In the genomic region with DNA sequence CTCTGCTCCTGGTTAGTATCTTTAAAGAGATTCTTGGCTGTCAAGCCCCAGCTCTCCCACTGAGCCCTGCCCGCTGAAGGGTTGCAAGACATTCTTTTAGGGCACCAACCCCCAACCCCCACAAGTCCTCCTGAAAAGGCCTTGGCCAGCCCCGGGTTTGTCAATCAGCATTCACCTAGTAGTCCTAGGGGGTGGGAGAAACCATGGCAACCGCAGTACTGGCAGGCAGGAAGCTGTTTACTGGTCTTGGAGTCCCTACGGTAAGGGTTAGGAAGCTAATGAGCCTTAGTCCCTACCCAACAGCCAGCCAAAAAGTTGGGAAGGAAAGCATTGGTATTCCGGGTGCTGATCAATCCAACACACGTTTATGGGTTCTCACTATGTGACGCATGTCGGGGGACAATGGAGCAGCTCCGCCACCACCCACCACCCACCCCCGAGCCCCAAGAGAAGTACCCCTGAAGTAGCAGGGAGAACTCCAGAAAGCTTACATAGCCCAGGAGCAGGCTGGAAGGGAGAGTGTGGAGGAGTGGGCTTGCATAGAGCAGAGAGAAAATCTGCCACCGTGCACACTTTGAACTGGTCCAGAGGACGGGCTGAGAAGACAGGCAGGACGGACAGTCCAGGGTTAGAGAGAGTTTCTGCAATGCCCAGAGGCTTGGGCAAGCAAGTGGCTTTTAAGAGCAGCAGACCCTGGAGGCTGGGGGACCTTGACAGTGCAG, we compare ENCODE assay signal across 9 mouse cellular contexts. TPM values are rescaled to one million over a fixed set of nuclear protein-coding genes. Genes with fewer than 3 reads are reported as not detected.
DNase-seq lines count a peak whose midpoint lies in the region; ATAC-seq lines count a peak whose summit lies in the region.
"Had no signal": no experiment of that assay in that cellular context is flagged by ENCODE, and none has a peak within 500 bp of the region (broad histone marks: within the 10 kb centered on the region; RNA-seq: fewer than 3 reads in every experiment).

A gene (minus strand): TSS at position 61 of the 722 bp plus-strand sequence.

- H3K4me2 ChIP-seq in kidney, embryonic 14.5 days (replicated peaks; ENCODE audit: low read depth, low read length), result no peak within 1 kb of the TSS
- H3K4me2 ChIP-seq in intestine, embryonic 15.5 days (replicated peaks), result no peak within 1 kb of the TSS

- peak; percentile 55; the same call in 1 of the 2 replicates for ATAC-seq in kidney, embryonic 14.5 days (ENCODE audit: low FRiP score, low TSS enrichment)
- ATAC-seq in intestine, embryonic 15.5 days, result no peak
- no peak for ATAC-seq in erythroid progenitor cell, adult 5-6 weeks (replicated peaks; ENCODE audit: low FRiP score, poor library complexity, severe bottlenecking)

- no peak within 1 kb of the TSS for H3K27ac ChIP-seq in kidney, embryonic 14.5 days (ENCODE audit: low read depth, low read length)
- H3K27ac ChIP-seq in hindbrain, embryonic 10.5 days, result peak within 1 kb of the TSS; percentile 50
- H3K27ac ChIP-seq in limb, embryonic 10.5 days, result peak within 1 kb of the TSS; percentile 82
- H3K27ac ChIP-seq in intestine, embryonic 15.5 days, result no peak within 1 kb of the TSS

- no peaks in the 10 kb centered on the region for H3K27me3 ChIP-seq in kidney, embryonic 14.5 days (ENCODE audit: control insufficient read depth, insufficient read depth, low read length)
- H3K27me3 ChIP-seq in hindbrain, embryonic 10.5 days (ENCODE audit: insufficient read depth, poor library complexity, severe bottlenecking), result peaks cover 11% of the 10 kb centered on the region
- H3K27me3 ChIP-seq in limb, embryonic 10.5 days (ENCODE audit: low read depth, poor library complexity, severe bottlenecking), result peaks cover 3% of the 10 kb centered on the region; the same call in 1 of the 2 replicates
- no peaks in the 10 kb centered on the region for H3K27me3 ChIP-seq in intestine, embryonic 15.5 days (replicated peaks)

- DNase-seq in kidney, postnatal 14 days, result no peak
- DNase-seq in hindbrain, embryonic 10.5 days (ENCODE audit: low spot score), result peak; percentile 70
- DNase-seq in limb, embryonic 10.5 days (ENCODE audit: low spot score), result peak; percentile 66
- peak; percentile 27 to 44 for DNase-seq in right cerebral cortex, adult 2 months (ENCODE audit: low spot score in 2 of 2)
- DNase-seq in ovary, adult 18-20 months (ENCODE audit: low spot score), result no peak

- H3K4me1 ChIP-seq in kidney, embryonic 14.5 days (ENCODE audit: control insufficient read depth, insufficient read depth, low read length), result no peaks in the 10 kb centered on the region
- H3K4me1 ChIP-seq in hindbrain, embryonic 10.5 days (replicated peaks), result peaks cover 29% of the 10 kb centered on the region
- H3K4me1 ChIP-seq in limb, embryonic 10.5 days, result peaks cover 25% of the 10 kb centered on the region
- H3K4me1 ChIP-seq in intestine, embryonic 15.5 days (replicated peaks), result no peaks in the 10 kb centered on the region

- H3K4me3 ChIP-seq in kidney, embryonic 14.5 days (ENCODE audit: low read length), result no peak within 1 kb of the TSS
- peak within 1 kb of the TSS; percentile 36 for H3K4me3 ChIP-seq in hindbrain, embryonic 10.5 days
- H3K4me3 ChIP-seq in limb, embryonic 10.5 days, result peak within 1 kb of the TSS; percentile 31
- no peak within 1 kb of the TSS for H3K4me3 ChIP-seq in intestine, embryonic 15.5 days (replicated peaks)

- WGBS in kidney, embryonic 14.5 days, result 15% methylated on average over 13 of the region's 13 CpGs
- 10% methylated on average over 13 of the region's 13 CpGs for WGBS in hindbrain, embryonic 10.5 days
- 23% methylated on average over 13 of the region's 13 CpGs for WGBS in limb, embryonic 10.5 days
- WGBS in intestine, embryonic 15.5 days, result 31% methylated on average over 13 of the region's 13 CpGs

- no peak within 1 kb of the TSS for H3K9ac ChIP-seq in kidney, embryonic 14.5 days (ENCODE audit: low read depth, low read length)
- no peak within 1 kb of the TSS for H3K9ac ChIP-seq in intestine, embryonic 15.5 days

- H3K36me3 ChIP-seq in kidney, embryonic 14.5 days (ENCODE audit: control insufficient read depth, insufficient read depth, low read length), result no peaks in the 10 kb centered on the region
- H3K36me3 ChIP-seq in hindbrain, embryonic 10.5 days, result no peaks in the 10 kb centered on the region
- H3K36me3 ChIP-seq in limb, embryonic 10.5 days, result no peaks in the 10 kb centered on the region
- no peaks in the 10 kb centered on the region for H3K36me3 ChIP-seq in intestine, embryonic 15.5 days

- H3K9me3 ChIP-seq in kidney, embryonic 14.5 days (ENCODE audit: control insufficient read depth, low read length), result no peaks in the 10 kb centered on the region
- no peaks in the 10 kb centered on the region for H3K9me3 ChIP-seq in hindbrain, embryonic 10.5 days
- H3K9me3 ChIP-seq in limb, embryonic 10.5 days (replicated peaks), result no peaks in the 10 kb centered on the region
- no peaks in the 10 kb centered on the region for H3K9me3 ChIP-seq in intestine, embryonic 15.5 days

RNA-seq across cellular contexts. Expression of the gene that starts here (rescaled TPM):
- polyA plus RNA-seq in kidney, embryonic 14.5 days (2014; fragmentation: Nextera tagmentation; extraction: Ambion mirVana), result not detected in 2 replicates
- not detected in 2 replicates for polyA plus RNA-seq in hindbrain, embryonic 10.5 days (2016; fragmentation: Nextera tagmentation; extraction: Ambion mirVana)
- polyA plus RNA-seq in limb, embryonic 10.5 days (2016; fragmentation: Nextera tagmentation; extraction: Ambion mirVana), result not detected in 2 replicates
- 0.09 TPM in 1 of 2 replicates, not detected in the other for polyA plus RNA-seq in intestine, embryonic 15.5 days (2015; fragmentation: Nextera tagmentation; extraction: Ambion mirVana)
- total RNA-seq in erythroid progenitor cell, adult 5-6 weeks (2015; ENCODE audit: low replicate concordance), result not detected in 2 replicates
- total RNA-seq in erythroid progenitor cell, adult 5-6 weeks (2017; ENCODE audit: low replicate concordance), result not detected in 2 replicates
- polyA plus RNA-seq: large intestine, adult 2 months had no signal

Comparison
In these comparisons a context has a peak if more than half of its experiments do, and no peak if none do; other contexts are left out.
1. Peak in ATAC-seq in kidney, embryonic 14.5 days; RNA of the gene not detected or under 1 TPM.
2. Peak in DNase-seq, H3K4me3 ChIP-seq and H3K27ac ChIP-seq in hindbrain, embryonic 10.5 days; RNA of the gene not detected or under 1 TPM.
3. Peak in DNase-seq, H3K4me3 ChIP-seq and H3K27ac ChIP-seq in limb, embryonic 10.5 days; RNA of the gene not detected or under 1 TPM.
4. DNase-seq: peak in right cerebral cortex, adult 2 months (2 of 2); none in kidney, postnatal 14 days (single experiment) and ovary, adult 18-20 months (single experiment).